Mouse (Mus musculus) embryo, embryonic 11.5 days (tissue): ENCODE measurements at regions not wholly inside any gene's neighbourhood (a gene's known extent, or its start where the extent isn't known, plus 50 kb on each side); places are given as distances from the start of the nearest gene placed in this dataset.
A peak's percentile ranks its signal among the peaks of the same experiment; 100 is the strongest.

Experiments
- DNase-seq: peaks from one replicate; pipeline ENCODE4 v3.0.0-alpha.2; 2012; ENCODE audit warnings: low read depth, low spot score

- DNase-seq, result no peak
Measured at GRCm38 (mm10) chr2:172094159-172094558, 50.9 kb upstream of the Cbln4 start.

GRCm38 (mm10) chr2:172103881-172104655 is 60.8 kb upstream of the Cbln4 start:
- no peak for DNase-seq

- no peak for DNase-seq
Measured at GRCm38 (mm10) chr2:172105241-172105640, 62.0 kb upstream of the Cbln4 start.

- DNase-seq, result peak; percentile 56
Measured at GRCm38 (mm10) chr2:172110706-172111105, 67.4 kb upstream of the Cbln4 start.

GRCm38 (mm10) chr2:172113639-172114038 is 70.4 kb upstream of the Cbln4 start:
- DNase-seq, result no peak

- DNase-seq, result no peak
Measured at GRCm38 (mm10) chr2:172115604-172116206, 72.4 kb upstream of the Cbln4 start.

DNA sequence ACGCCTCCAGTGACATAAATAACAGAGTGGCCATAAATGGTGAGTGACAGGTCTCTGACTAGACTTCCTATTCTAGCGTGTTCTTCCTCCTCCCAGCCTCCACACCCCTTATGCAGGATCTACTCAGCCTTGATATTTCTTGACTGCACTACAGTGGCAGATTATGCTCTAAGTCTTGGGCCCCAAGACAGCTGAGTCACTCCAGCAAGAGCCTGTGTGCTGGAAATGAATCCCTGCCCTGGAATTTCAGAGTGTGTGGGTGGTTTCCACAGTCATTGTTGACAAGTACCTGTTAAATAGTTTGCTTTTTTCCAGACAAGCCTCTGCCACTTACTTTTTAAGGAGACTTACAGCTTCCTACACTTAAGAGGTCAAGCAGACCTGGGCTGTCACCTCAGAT is 84.3 kb upstream of the Cbln4 start:
- DNase-seq, result no peak

DNA sequence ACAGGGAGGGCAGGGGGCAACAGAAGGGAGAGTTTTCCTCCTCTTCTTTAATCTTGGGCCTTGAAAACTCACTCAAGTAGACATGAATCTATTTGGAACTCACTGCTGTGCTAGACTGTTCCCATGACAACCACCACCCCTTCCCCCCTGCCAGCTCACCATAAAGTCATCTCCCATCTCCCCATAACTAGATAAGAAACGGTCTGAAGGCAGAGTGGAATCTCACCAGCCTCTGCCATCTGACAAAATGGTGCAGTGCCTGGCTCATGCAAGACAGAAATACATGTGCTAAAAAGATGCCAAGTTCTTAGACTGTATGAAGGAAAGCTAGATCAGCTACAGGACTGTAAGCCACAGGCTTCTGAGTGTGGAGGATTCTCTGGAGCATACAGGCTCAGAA is 88.0 kb upstream of the Cbln4 start:
- DNase-seq, result no peak

DNA sequence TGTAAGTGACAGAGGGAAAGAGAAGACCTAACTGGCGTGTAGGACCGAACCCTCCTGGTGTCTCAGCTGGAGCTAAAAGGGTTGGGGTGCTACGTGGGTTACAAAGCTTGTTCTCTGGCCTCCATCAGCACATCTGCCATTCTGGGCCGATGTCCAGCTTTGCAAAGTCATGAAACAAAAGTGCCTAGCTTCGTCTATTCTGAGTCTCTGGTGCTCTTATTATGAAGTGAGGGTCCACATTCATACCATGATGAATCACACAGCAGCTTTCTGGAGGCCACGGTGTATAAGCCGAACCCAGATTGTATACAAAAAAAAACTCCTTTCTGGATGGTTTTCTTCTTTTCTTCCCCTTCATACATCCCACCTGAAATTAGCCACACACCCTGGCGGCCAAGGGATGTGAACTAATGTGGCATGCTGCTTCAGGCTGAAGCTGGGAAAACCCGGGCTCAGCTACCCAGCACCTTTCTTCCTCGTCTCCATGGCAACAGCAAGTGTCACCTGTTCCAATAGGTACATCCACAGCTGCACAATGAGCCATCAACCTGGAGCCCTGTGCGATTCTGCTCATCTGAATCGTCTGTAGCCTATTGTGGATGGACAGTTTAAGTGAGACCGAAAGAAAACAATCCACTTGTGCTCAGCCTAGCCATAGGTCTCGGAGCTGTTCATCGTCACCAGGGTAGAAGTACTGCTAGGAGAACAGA is 89.5 kb upstream of the Cbln4 start:
- no peak for DNase-seq

DNA sequence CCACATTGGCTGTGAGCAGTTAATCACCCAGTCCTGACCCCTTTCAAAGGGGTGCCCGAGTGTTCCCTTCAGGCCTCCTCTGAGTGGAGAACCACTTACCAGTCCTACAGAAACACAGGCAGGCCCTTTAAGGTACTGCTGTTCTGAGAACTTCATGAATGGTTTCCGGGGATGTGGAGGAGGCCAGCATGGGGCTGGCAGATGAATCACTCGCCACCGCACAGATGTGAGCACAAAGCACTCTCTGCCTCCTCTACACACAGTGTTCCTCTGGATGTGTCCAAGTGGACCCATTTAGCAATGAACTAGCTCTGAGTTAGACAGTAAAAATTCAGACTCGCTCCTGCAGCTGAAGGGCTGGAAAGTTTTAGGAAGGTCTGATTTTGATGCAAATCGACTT is 96.8 kb upstream of the Cbln4 start:
- DNase-seq, result no peak

GRCm38 (mm10) chr2:172143269-172143668 is 100.0 kb upstream of the Cbln4 start:
- DNase-seq, result peak; percentile 24

- DNase-seq, result no peak
Measured at GRCm38 (mm10) chr2:172148736-172149135, 99.6 kb upstream of the Mc3r start.

DNA sequence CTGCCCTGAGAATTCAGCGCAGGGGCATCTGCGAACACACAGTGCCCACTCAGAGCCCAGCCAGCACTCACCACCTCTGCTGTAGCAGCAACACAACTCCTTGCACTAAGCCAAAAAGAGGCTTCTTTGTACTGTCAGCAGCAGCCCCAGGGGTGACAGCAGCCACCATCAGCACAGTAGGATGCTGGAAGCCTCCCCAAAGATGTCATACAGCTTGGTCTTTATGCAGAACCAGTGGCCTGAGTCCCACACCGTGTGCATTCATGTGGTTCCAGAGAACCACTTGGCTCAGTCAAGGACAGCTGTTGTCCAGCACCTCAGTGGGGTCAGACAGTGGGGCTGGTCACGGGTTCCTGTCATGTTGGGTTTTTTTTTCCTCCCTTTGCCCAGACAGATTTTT is 98.6 kb upstream of the Mc3r start:
- DNase-seq, result no peak

DNA sequence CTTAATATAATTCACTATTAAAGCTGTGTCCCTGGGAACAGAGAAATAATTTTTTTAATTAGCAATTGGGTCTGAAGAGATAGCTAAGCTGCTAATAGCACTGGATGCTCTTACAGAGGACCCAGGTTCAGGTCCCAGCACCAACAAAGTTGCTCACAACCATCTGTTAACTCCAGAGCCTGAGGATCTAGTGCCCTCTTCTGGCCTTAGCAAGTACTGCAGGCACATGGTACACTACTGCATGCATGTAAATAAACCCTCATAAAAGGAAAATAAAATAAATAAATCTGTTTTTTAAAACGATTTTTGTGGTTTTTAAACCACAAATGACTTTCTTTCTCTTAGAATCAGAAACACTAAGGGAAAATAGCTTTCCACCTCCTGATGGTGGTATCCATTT is 97.4 kb upstream of the Mc3r start:
- no peak for DNase-seq

DNA sequence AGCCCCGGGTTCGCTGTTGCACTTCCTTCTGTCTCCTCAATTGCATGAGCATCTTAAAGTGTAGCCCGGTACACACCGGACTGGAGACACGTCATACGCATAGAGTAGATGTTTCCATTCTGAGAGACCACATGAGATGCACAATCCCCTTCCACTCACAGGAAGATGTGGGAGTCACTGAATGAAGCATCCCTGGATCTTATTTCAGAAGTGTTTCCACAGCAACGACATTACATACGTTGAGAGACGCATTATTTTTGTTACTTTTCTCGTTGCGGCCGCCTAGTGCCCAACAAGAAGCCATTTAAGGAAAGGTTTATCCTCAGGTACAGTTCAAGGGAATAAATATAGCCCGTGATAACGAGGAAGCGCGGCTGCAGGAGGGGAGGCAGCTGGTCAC is 88.4 kb upstream of the Mc3r start:
- DNase-seq, result no peak

DNA sequence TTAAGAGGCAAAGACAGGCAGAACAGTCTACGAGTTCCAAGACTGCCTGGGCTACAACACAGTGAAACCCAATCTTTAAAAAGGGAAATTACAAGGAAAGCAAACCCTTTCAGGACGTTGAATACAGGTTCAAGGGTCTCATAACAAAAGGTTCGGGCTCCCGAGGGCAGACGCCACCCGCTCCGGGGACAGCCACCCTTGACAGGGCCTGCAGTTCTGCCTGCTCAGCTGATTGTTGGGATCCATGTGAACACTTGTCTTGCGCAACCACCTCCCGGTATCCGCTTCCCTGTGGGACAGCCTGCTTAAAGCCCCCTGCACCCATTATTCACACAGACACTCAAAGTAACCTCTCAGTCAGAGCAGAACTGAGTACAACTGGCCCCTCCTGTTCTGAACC is 70.9 kb upstream of the Mc3r start:
- no peak for DNase-seq

GRCm38 (mm10) chr2:172179301-172179700 is 69.0 kb upstream of the Mc3r start:
- DNase-seq, result no peak

- DNase-seq, result no peak
Measured at GRCm38 (mm10) chr2:172197746-172198145, 50.5 kb upstream of the Mc3r start.
